Mouse (Mus musculus): Measurements from ENCODE around the gene Creb3. TPM values are rescaled to one million over a fixed set of nuclear protein-coding genes. Genes with fewer than 3 reads are reported as not detected.

Gene Creb3
- polyA plus RNA-seq, 1 experiment from 2014 or later: 62.7 TPM

GRCm38 (mm10) chr4:43558631-43559356 lies 3.3 kb upstream of the Creb3 start:
- H3K4me3 ChIP-seq: peak overlapping the region; percentile 62
- H3K27me3 ChIP-seq: no peaks in the 10 kb centered on the region
- H3K9ac ChIP-seq: peak overlapping the region; percentile 80
- H3K36me3 ChIP-seq: peaks cover 34% of the 10 kb centered on the region
- peak overlapping the region; percentile 69 for H3K4me2 ChIP-seq
- peak; percentile 70 for ATAC-seq (ENCODE audit: borderline replicate concordance, extremely low read depth, low FRiP score, low TSS enrichment)
- peaks cover 54% of the 10 kb centered on the region for H3K4me1 ChIP-seq
- peak overlapping the region; percentile 99 for H3K27ac ChIP-seq
- no peaks in the 10 kb centered on the region for H3K9me3 ChIP-seq
- WGBS: 11% methylated on average over 11 of the region's 13 CpGs

GRCm38 (mm10) chr4:43559519-43560242 lies 2.5 kb upstream of the Creb3 start:
- Histone ChIP-seq H3K4me2 (peak overlapping the region; percentile 69), H3K9ac (peak overlapping the region; percentile 80), H3K27me3 (no peaks in the 10 kb centered on the region), H3K9me3 (no peaks in the 10 kb centered on the region), H3K27ac (peak overlapping the region; percentile 99), H3K4me1 (peaks cover 59% of the 10 kb centered on the region), H3K4me3 (peak overlapping the region; percentile 62), H3K36me3 (peaks cover 27% of the 10 kb centered on the region)
- no peak for ATAC-seq (ENCODE audit: borderline replicate concordance, extremely low read depth, low FRiP score, low TSS enrichment)
- 55% methylated on average over 13 of the region's 13 CpGs for WGBS

GRCm38 (mm10) chr4:43560243-43560611 lies 1.9 kb upstream of the Creb3 start:
- 19% methylated on average over 6 of the region's 6 CpGs for WGBS
- Histone ChIP-seq H3K9me3 (no peaks in the 10 kb centered on the region), H3K27ac (peak overlapping the region; percentile 99), H3K4me2 (peak overlapping the region; percentile 69), H3K27me3 (no peaks in the 10 kb centered on the region), H3K4me1 (peaks cover 59% of the 10 kb centered on the region), H3K36me3 (peaks cover 27% of the 10 kb centered on the region), H3K9ac (peak overlapping the region; percentile 80), H3K4me3 (peak overlapping the region; percentile 62)
- ATAC-seq (ENCODE audit: borderline replicate concordance, extremely low read depth, low FRiP score, low TSS enrichment): no peak

GRCm38 (mm10) chr4:43560976-43561375 lies 1.2 kb upstream of the Creb3 start:
- peak overlapping the region; percentile 80 for H3K9ac ChIP-seq
- WGBS: 10% methylated on average over 2 of the region's 2 CpGs
- H3K4me3 ChIP-seq: peak overlapping the region; percentile 62
- peak overlapping the region; percentile 69 for H3K4me2 ChIP-seq
- H3K27ac ChIP-seq: peak overlapping the region; percentile 99
- no peak for ATAC-seq (ENCODE audit: borderline replicate concordance, extremely low read depth, low FRiP score, low TSS enrichment)
- no peaks in the 10 kb centered on the region for H3K27me3 ChIP-seq
- no peaks in the 10 kb centered on the region for H3K9me3 ChIP-seq
- peaks cover 59% of the 10 kb centered on the region for H3K4me1 ChIP-seq
- peaks cover 27% of the 10 kb centered on the region for H3K36me3 ChIP-seq

GRCm38 (mm10) chr4:43561436-43561996 lies 616 bp upstream of the Creb3 start:
- peaks cover 59% of the 10 kb centered on the region for H3K4me1 ChIP-seq
- H3K36me3 ChIP-seq: peaks cover 27% of the 10 kb centered on the region
- no peaks in the 10 kb centered on the region for H3K27me3 ChIP-seq
- no peaks in the 10 kb centered on the region for H3K9me3 ChIP-seq
- H3K9ac ChIP-seq: peak overlapping the region; percentile 80
- H3K4me2 ChIP-seq: peak overlapping the region; percentile 69
- ATAC-seq (ENCODE audit: borderline replicate concordance, extremely low read depth, low FRiP score, low TSS enrichment): peak; percentile 1; the same call in 1 of the 2 replicates
- WGBS: 1% methylated on average over 16 of the region's 16 CpGs
- H3K27ac ChIP-seq: peak overlapping the region; percentile 99
- peak overlapping the region; percentile 62 for H3K4me3 ChIP-seq

GRCm38 (mm10) chr4:43562769-43563600 lies 853 bp downstream of the Creb3 start:
- ATAC-seq (ENCODE audit: borderline replicate concordance, extremely low read depth, low FRiP score, low TSS enrichment): no peak; the same call in 1 of the 2 replicates
- H3K36me3 ChIP-seq: peaks cover 35% of the 10 kb centered on the region
- no peaks in the 10 kb centered on the region for H3K9me3 ChIP-seq
- H3K27ac ChIP-seq: peak overlapping the region; percentile 99
- WGBS: 6% methylated on average over 22 of the region's 22 CpGs
- peaks cover 46% of the 10 kb centered on the region for H3K4me1 ChIP-seq
- H3K9ac ChIP-seq: peak overlapping the region; percentile 80
- H3K4me2 ChIP-seq: peak overlapping the region; percentile 69
- H3K27me3 ChIP-seq: no peaks in the 10 kb centered on the region
- peak overlapping the region; percentile 62 for H3K4me3 ChIP-seq

- H3K4me1 ChIP-seq: peaks cover 41% of the 10 kb centered on the region
- H3K27me3 ChIP-seq: no peaks in the 10 kb centered on the region
- H3K27ac ChIP-seq: no peak overlapping the region
- no peak for ATAC-seq (ENCODE audit: borderline replicate concordance, extremely low read depth, low FRiP score, low TSS enrichment)
- 75% methylated on average over 4 of the region's 4 CpGs for WGBS
- H3K4me2 ChIP-seq: peak overlapping the region; percentile 69
- H3K9me3 ChIP-seq: no peaks in the 10 kb centered on the region
- H3K9ac ChIP-seq: peak overlapping the region; percentile 80
- H3K36me3 ChIP-seq: peaks cover 40% of the 10 kb centered on the region
- H3K4me3 ChIP-seq: peak overlapping the region; percentile 62
Measured at GRCm38 (mm10) chr4:43563601-43563875, 1.4 kb downstream of the Creb3 start.

- Histone ChIP-seq H3K9ac (no peak overlapping the region), H3K4me3 (no peak overlapping the region), H3K4me2 (no peak overlapping the region), H3K36me3 (peaks cover 47% of the 10 kb centered on the region), H3K9me3 (no peaks in the 10 kb centered on the region), H3K27me3 (no peaks in the 10 kb centered on the region), H3K27ac (no peak overlapping the region), H3K4me1 (peaks cover 34% of the 10 kb centered on the region)
- no peak for ATAC-seq (ENCODE audit: borderline replicate concordance, extremely low read depth, low FRiP score, low TSS enrichment)
- 27% methylated on average over 2 of the region's 2 CpGs for WGBS
Measured at GRCm38 (mm10) chr4:43564231-43564630, 2.1 kb downstream of the Creb3 start.

- WGBS: 88% methylated on average over 9 of the region's 9 CpGs
- no peak overlapping the region for H3K27ac ChIP-seq
- no peak overlapping the region for H3K9ac ChIP-seq
- no peaks in the 10 kb centered on the region for H3K9me3 ChIP-seq
- peaks cover 73% of the 10 kb centered on the region for H3K36me3 ChIP-seq
- no peak for ATAC-seq (ENCODE audit: borderline replicate concordance, extremely low read depth, low FRiP score, low TSS enrichment)
- H3K27me3 ChIP-seq: no peaks in the 10 kb centered on the region
- H3K4me2 ChIP-seq: no peak overlapping the region
- peaks cover 14% of the 10 kb centered on the region for H3K4me1 ChIP-seq
- H3K4me3 ChIP-seq: no peak overlapping the region
Measured at GRCm38 (mm10) chr4:43567140-43567539, 5.0 kb downstream of the Creb3 start.

GRCm38 (mm10) chr4:43571395-43572045 lies 9.4 kb downstream of the Creb3 start:
- Histone ChIP-seq H3K36me3 (peaks cover 67% of the 10 kb centered on the region), H3K9me3 (no peaks in the 10 kb centered on the region), H3K4me1 (peaks cover 11% of the 10 kb centered on the region), H3K4me2 (no peak overlapping the region), H3K27ac (no peak overlapping the region), H3K4me3 (no peak overlapping the region), H3K9ac (no peak overlapping the region), H3K27me3 (no peaks in the 10 kb centered on the region)
- WGBS: 79% methylated on average over 6 of the region's 6 CpGs
- ATAC-seq (ENCODE audit: borderline replicate concordance, extremely low read depth, low FRiP score, low TSS enrichment): no peak

GRCm38 (mm10) chr4:43573561-43573960 lies 11.4 kb downstream of the Creb3 start:
- H3K4me3 ChIP-seq: no peak overlapping the region
- H3K9me3 ChIP-seq: no peaks in the 10 kb centered on the region
- no peak overlapping the region for H3K9ac ChIP-seq
- peaks cover 27% of the 10 kb centered on the region for H3K4me1 ChIP-seq
- 88% methylated on average over 4 of the region's 4 CpGs for WGBS
- no peak overlapping the region for H3K27ac ChIP-seq
- ATAC-seq (ENCODE audit: borderline replicate concordance, extremely low read depth, low FRiP score, low TSS enrichment): no peak
- no peak overlapping the region for H3K4me2 ChIP-seq
- H3K27me3 ChIP-seq: no peaks in the 10 kb centered on the region
- H3K36me3 ChIP-seq: peaks cover 47% of the 10 kb centered on the region
